ENCODE assay signal across 7 mouse cellular contexts in genomic region chr16:91546836-91547741, GRCm38 (mm10). TPM values are rescaled to one million over a fixed set of nuclear protein-coding genes. Genes with fewer than 3 reads are reported as not detected.
DNase-seq lines count a peak whose midpoint lies in the region; ATAC-seq lines count a peak whose summit lies in the region.

Ifngr2 (plus strand) TSS chr16:91547072.

- no peaks in the 10 kb centered on the region for H3K27me3 ChIP-seq in hindbrain, embryonic 16.5 days (replicated peaks; ENCODE audit: control insufficient read depth, insufficient read depth, low read length)

- DNase-seq in T-cell, adult 2 months (ENCODE audit: low spot score) = peak; percentile 56
- DNase-seq in cerebellum, adult 9-11 months = peak; percentile 66
- peak; percentile 24 to 39 for DNase-seq in gastrocnemius, adult 8-10 months (ENCODE audit: low spot score in 2 of 2)
- peak; percentile 37 to 64 for DNase-seq in left cerebral cortex, postnatal 25 days (ENCODE audit: low spot score in 2 of 2)
- peak; percentile 62 for DNase-seq in right cerebral cortex, postnatal 14 days

- H3K4me3 ChIP-seq in hindbrain, embryonic 16.5 days (ENCODE audit: low read length) = peak within 1 kb of the TSS; percentile 93

- H3K9ac ChIP-seq in hindbrain, embryonic 16.5 days (ENCODE audit: low read depth, low read length) = peak within 1 kb of the TSS; percentile 98

- 1% methylated on average over 41 of the region's 74 CpGs for WGBS in hindbrain, embryonic 16.5 days

- H3K36me3 ChIP-seq in hindbrain, embryonic 16.5 days (ENCODE audit: control insufficient read depth, insufficient read depth, low read length) = no peaks in the 10 kb centered on the region

- H3K27ac ChIP-seq in hindbrain, embryonic 16.5 days (ENCODE audit: low read depth, low read length) = peak within 1 kb of the TSS; percentile 62; the same call in 1 of the 2 replicates

- peak within 1 kb of the TSS; percentile 76 for H3K4me2 ChIP-seq in hindbrain, embryonic 16.5 days (ENCODE audit: low read length)

- H3K4me1 ChIP-seq in hindbrain, embryonic 16.5 days (ENCODE audit: control insufficient read depth, insufficient read depth, low read depth, low read length) = peaks cover 11% of the 10 kb centered on the region

- peak; percentile 89 for ATAC-seq in hindbrain, embryonic 16.5 days
- ATAC-seq in megakaryocyte progenitor cell, adult 5-6 weeks (replicated peaks; ENCODE audit: poor library complexity) = peak; percentile 10; the same call in 1 of the 2 replicates

- intact Hi-C loops in left cerebral cortex, postnatal 25 days (cut with DNase I) = loop anchor here (5.0 kb wide), 1 partner anchor 35 kb away; no protein-coding TSS in a partner anchor

- no peaks in the 10 kb centered on the region for H3K9me3 ChIP-seq in hindbrain, embryonic 16.5 days (ENCODE audit: control insufficient read depth, low read length)

RNA-seq across cellular contexts. Expression of gene Ifngr2, which starts in this region (rescaled TPM):
- 10 to 100 TPM; 44.2 to 57.1 (median 54.9) TPM for total RNA-seq in gastrocnemius, adult 8-10 months (2022)
- polyA plus RNA-seq in hindbrain, embryonic 16.5 days (2015; fragmentation: Nextera tagmentation; extraction: Ambion mirVana) = 118 and 127 TPM in 2 replicates
- total RNA-seq in left cerebral cortex, postnatal 25 days (2021) = 10 to 100 TPM; 43.3 to 46.9 TPM
- total RNA-seq in megakaryocyte progenitor cell, adult 5-6 weeks (2015) = 17.4 and 20.3 TPM in 2 replicates
- 14.1 and 16.0 TPM in 2 replicates for total RNA-seq in megakaryocyte progenitor cell, adult 5-6 weeks (2017)

Comparison
In these comparisons a context has a peak if more than half of its experiments do, and no peak if none do; other contexts are left out.
1. Peak in every context shown above with its lines: DNase-seq, ATAC-seq, H3K4me3 ChIP-seq and H3K27ac ChIP-seq.